Mouse (Mus musculus) CH12.LX (cell line): ENCODE data around the gene Rxfp4. TPM values are rescaled to one million over a fixed set of nuclear protein-coding genes. Genes with fewer than 3 reads are reported as not detected.

Source experiments
- DNase-seq: peaks from one replicate; pipeline ENCODE4 v3.0.0-alpha.2; 2013; ENCODE audit errors: extremely low read depth
- H3K27ac ChIP-seq: 2 replicates; pipeline ENCODE4 v1.5.1; 2012; ENCODE audit warnings: low read depth, mild to moderate bottlenecking, control low read depth, moderate library complexity; ENCODE audit not compliant: insufficient read depth
- H3K27me3 ChIP-seq: replicated peaks from 2 replicates; pipeline ENCODE3; 2012; ENCODE audit warnings: inconsistent platforms
- H3K36me3 ChIP-seq, 2 experiments: replicated peaks in 1 of 2; 2 replicates each; pipeline versions ENCODE3 to v1.6.1; 2012; ENCODE audit warnings: inconsistent platforms in 1 of 2, low read length in 1 of 2, mild to moderate bottlenecking in 1 of 2, mixed read lengths in 1 of 2, moderate library complexity in 1 of 2; ENCODE audit not compliant: control insufficient read depth in 1 of 2, insufficient read depth in 1 of 2
- H3K4me1 ChIP-seq, 2 experiments: 2 replicates each; pipeline ENCODE4 v1.6.1; 2012; ENCODE audit warnings: inconsistent platforms in 1 of 2, moderate library complexity in 1 of 2; ENCODE audit not compliant: insufficient read depth in 2 of 2, control insufficient read depth in 1 of 2
- H3K4me2 ChIP-seq: 2 replicates; pipeline ENCODE4 v1.6.1; 2012; ENCODE audit warnings: low read depth, mild to moderate bottlenecking, control low read depth; ENCODE audit not compliant: poor library complexity, insufficient read depth, severe bottlenecking
- H3K4me3 ChIP-seq, 3 experiments: fragments of 150-350 bp in 1 of 3; sonication (generic) in 1 of 3; replicated peaks in 1 of 3; 2 replicates each; pipeline versions ENCODE3 to v1.5.1; 2011 to 2012; ENCODE audit warnings: low read depth in 2 of 3, low read length in 2 of 3, mild to moderate bottlenecking in 2 of 3, moderate library complexity in 2 of 3, control low read depth in 1 of 3, improper control_type of control experiment in 1 of 3, inconsistent platforms in 1 of 3, mixed read lengths in 1 of 3; ENCODE audit not compliant: poor library complexity in 1 of 3
- H3K79me2 ChIP-seq: replicated peaks from 2 replicates; pipeline ENCODE4 v1.6.1; 2012; ENCODE audit warnings: mild to moderate bottlenecking, moderate library complexity; ENCODE audit not compliant: control insufficient read depth, poor library complexity, insufficient read depth, severe bottlenecking; ENCODE audit errors: extremely low read depth
- H3K9ac ChIP-seq: 2 replicates; pipeline ENCODE4 v1.6.1; 2012; ENCODE audit warnings: low read depth, mild to moderate bottlenecking, control low read depth, moderate library complexity; ENCODE audit not compliant: insufficient read depth
- H3K9me3 ChIP-seq: replicated peaks from 2 replicates; pipeline ENCODE3; 2012; ENCODE audit warnings: low read length, inconsistent platforms, mixed read lengths
- BHLHE40 ChIP-seq: IDR thresholded peaks from 2 replicates; pipeline ENCODE4 v1.6.1; 2011; ENCODE audit warnings: mild to moderate bottlenecking, low read depth, low read length, improper control_type of control experiment
- CHD1 ChIP-seq: IDR thresholded peaks from 2 replicates; pipeline ENCODE4 v1.6.1; 2012; ENCODE audit warnings: low read depth, low read length, improper control_type of control experiment, inconsistent platforms
- CTCF ChIP-seq, 2 experiments: IDR thresholded peaks in 1 of 2; conservative IDR thresholded peaks in 1 of 2; 2 replicates each; pipeline ENCODE4 v1.5.1; 2011 to 2012; ENCODE audit warnings: low read depth in 2 of 2, low read length in 2 of 2, improper control_type of control experiment in 1 of 2, inconsistent platforms in 1 of 2, mild to moderate bottlenecking in 1 of 2, moderate library complexity in 1 of 2
- IRF4 ChIP-seq: IDR thresholded peaks from 2 replicates; pipeline ENCODE4 v1.6.1; 2014; ENCODE audit warnings: low read depth, mild to moderate bottlenecking, inconsistent platforms, low read length, improper control_type of control experiment
- JUN ChIP-seq: IDR thresholded peaks from 2 replicates; pipeline ENCODE4 v1.6.1; 2011; ENCODE audit warnings: low read depth, mild to moderate bottlenecking, low read length, improper control_type of control experiment, moderate library complexity; ENCODE audit not compliant: insufficient read depth
- KAT2A ChIP-seq: IDR thresholded peaks from 2 replicates; pipeline ENCODE4 v1.6.1; 2012; ENCODE audit warnings: low read length, improper control_type of control experiment, inconsistent platforms; ENCODE audit not compliant: insufficient replicate concordance
- MAFK ChIP-seq: IDR thresholded peaks from 2 replicates; pipeline ENCODE4 v1.6.1; 2011; ENCODE audit warnings: low read length, improper control_type of control experiment; ENCODE audit not compliant: insufficient replicate concordance
- MXI1 ChIP-seq: IDR thresholded peaks from 2 replicates; pipeline ENCODE4 v1.6.1; 2011; ENCODE audit warnings: mild to moderate bottlenecking, low read depth, low read length, improper control_type of control experiment
- MYC ChIP-seq: IDR thresholded peaks from 2 replicates; pipeline ENCODE4 v1.6.1; 2011; ENCODE audit warnings: low read depth, mild to moderate bottlenecking, improper control_type of control experiment, low read length
- RAD21 ChIP-seq: IDR thresholded peaks from 2 replicates; pipeline ENCODE4 v1.6.1; 2011; ENCODE audit warnings: low read depth, mild to moderate bottlenecking, low read length, improper control_type of control experiment, moderate library complexity
- RCOR1 ChIP-seq: conservative IDR thresholded peaks from 2 replicates; pipeline ENCODE4 v1.6.1; 2012; ENCODE audit warnings: low read depth, mild to moderate bottlenecking, inconsistent platforms, low read length, improper control_type of control experiment
- SMC3 ChIP-seq: IDR thresholded peaks from 2 replicates; pipeline ENCODE4 v1.6.1; 2011; ENCODE audit warnings: low read depth, low read length, improper control_type of control experiment
- UBTF ChIP-seq: IDR thresholded peaks from 2 replicates; pipeline ENCODE4 v1.6.1; 2012; ENCODE audit warnings: low read depth, mild to moderate bottlenecking, inconsistent platforms, low read length, improper control_type of control experiment, moderate library complexity
- ZKSCAN1 ChIP-seq: IDR thresholded peaks from 2 replicates; pipeline ENCODE4 v1.6.1; 2012; ENCODE audit warnings: low read depth, inconsistent platforms, low read length, improper control_type of control experiment, borderline replicate concordance
- ZMIZ1 ChIP-seq: IDR thresholded peaks from 2 replicates; pipeline ENCODE4 v1.6.1; 2012; ENCODE audit warnings: low read depth, mild to moderate bottlenecking, inconsistent platforms, low read length, improper control_type of control experiment
- ZNF384 ChIP-seq: IDR thresholded peaks from 2 replicates; pipeline ENCODE4 v1.6.1; 2012; ENCODE audit warnings: low read depth, low read length, improper control_type of control experiment, inconsistent platforms
- dilution Hi-C: fragments of 300-500 bp; cut with MboI; formaldehyde crosslinking; loops from 2 replicates; pipeline ENCODE4 v1.14.3; 2020; ENCODE audit warnings: low sequenced_read_pairs; ENCODE audit not compliant: extremely low pct_unique_long_range_greater_than_20kb, extremely low pct_ligation_motif_present
- in situ Hi-C: fragments of 300-500 bp; cut with MboI; formaldehyde crosslinking; loops from 3 replicates; pipeline ENCODE4 v1.14.3; 2019; ENCODE audit warnings: low sequenced_read_pairs, low pct_ligation_motif_present, low pct_unique_long_range_greater_than_20kb, mixed read lengths
- polyA plus RNA-seq: library from polyadenylated mRNA; unstranded; fragments of >175 nt; gene quantifications from 2 replicates; pipeline ENCODE4 v1.2.1, GENCODE M21; 2012; ENCODE audit warnings: low read depth; ENCODE audit not compliant: insufficient read length
- total RNA-seq, 2 experiments: library from RNA; depleted of rRNA; stranded (reverse); fragments of 300-350 nt in 1 of 2; fragments of >200 nt in 1 of 2; gene quantifications; 2 replicates each; pipeline ENCODE4 v1.2.3; 2012 to 2014

Rxfp4 gene
- total and polyA plus RNA-seq, 3 experiments, result not detected

DNA sequence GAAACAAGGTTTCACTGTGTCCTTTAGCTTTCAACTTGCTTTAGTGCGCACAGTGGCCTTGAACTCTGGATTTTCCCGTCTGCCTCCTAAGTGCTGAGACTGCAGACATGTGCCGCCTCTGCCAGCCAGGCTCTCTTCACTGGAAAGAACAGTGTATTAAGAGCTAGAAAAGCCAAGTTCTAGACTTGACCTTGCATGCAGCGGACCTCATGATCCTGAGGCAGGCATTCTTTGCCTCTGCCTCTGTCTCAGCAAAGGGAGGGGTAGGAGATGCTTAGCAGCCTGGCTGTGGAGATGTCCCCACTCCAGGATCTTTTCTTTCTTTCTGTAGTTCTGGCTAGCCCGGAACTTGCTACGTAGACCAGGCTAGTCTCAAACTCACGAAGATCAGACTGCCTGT lies 48.1 kb downstream of the Rxfp4 start:
- H3K79me2 ChIP-seq, result no peaks in the 10 kb centered on the region
- dilution Hi-C loops, result no loop called here
- no peaks in the 10 kb centered on the region for H3K27me3 ChIP-seq
- H3K4me3 ChIP-seq, result no peak overlapping the region
- no peak overlapping the region for H3K27ac ChIP-seq
- DNase-seq, result no peak
- TF ChIP-seq CHD1, result no peak
- TF ChIP-seq, all 38 proteins: peak for 0
- Histone ChIP-seq H3K9me3 (no peaks in the 10 kb centered on the region), H3K9ac (no peak overlapping the region), H3K36me3 (no peaks in the 10 kb centered on the region), H3K4me2 (no peak overlapping the region), H3K4me1 (peaks cover 2 to 36% of the 10 kb centered on the region in 2 experiments; a peak in 2 of 4 replicates)
- in situ Hi-C loops, result loop anchor here (25.0 kb wide), 1 partner anchor 132 kb away; no protein-coding TSS in a partner anchor

GRCm38 (mm10) chr3:88603714-88604161 lies 49.2 kb downstream of the Rxfp4 start:
- peak; percentile 71 for DNase-seq
- Histone ChIP-seq H3K4me2 (no peak overlapping the region), H3K9me3 (no peaks in the 10 kb centered on the region), H3K9ac (no peak overlapping the region), H3K4me3 (no peak overlapping the region), H3K79me2 (no peaks in the 10 kb centered on the region), H3K4me1 (peaks cover 2 to 31% of the 10 kb centered on the region in 2 experiments; a peak in 2 of 4 replicates), H3K36me3 (no peaks in the 10 kb centered on the region), H3K27me3 (no peaks in the 10 kb centered on the region), H3K27ac (no peak overlapping the region)
- in situ Hi-C loops (loop anchor here (25.0 kb wide), 1 partner anchor 134 kb away; no protein-coding TSS in a partner anchor), dilution Hi-C loops (no loop called here)
- TF ChIP-seq ZKSCAN1, result no peak
- no peak for TF ChIP-seq ZMIZ1
- TF ChIP-seq UBTF, result no peak
- TF ChIP-seq RAD21, result peak; percentile 74
- 0 out of 2 replicates have a peak, but pooled peaks have one; percentile 41 for TF ChIP-seq MYC
- no peak for TF ChIP-seq ZNF384
- TF ChIP-seq SMC3, result peak; percentile 87
- peak; percentile 49; the same call in 1 of the 2 replicates for TF ChIP-seq IRF4
- no peak for TF ChIP-seq RCOR1
- peak; percentile 84 to 95 for TF ChIP-seq CTCF (conservative IDR thresholded peaks at IDR 0.05 in 1 of 2, IDR thresholded peaks at IDR 0.05 in 1 of 2; ENCODE audit: low read depth in 2 of 2, low read length in 2 of 2)
- no peak for TF ChIP-seq JUN
- TF ChIP-seq BHLHE40, result 0 out of 2 replicates have a peak, but pooled peaks have one; percentile 4
- no peak for TF ChIP-seq KAT2A
- TF ChIP-seq MXI1, result no peak
- TF ChIP-seq MAFK, result no peak
